Mouse (Mus musculus): Measurements from ENCODE around the gene Mup4.
"Not testable (repeated sequence)": the region's sequence is repeated elsewhere in the genome, so short reads cannot be mapped to it uniquely, and the experiment has no call there.

Mup4 gene

GRCm38 (mm10) chr4:59960610-59961009, at the start of gene Mup4:
Gene Mup4, minus strand, starts transcription at chr4:59960710.
- DNase-seq (ENCODE audit: low spot score in 2 of 2), result no peak

- DNase-seq (ENCODE audit: low spot score in 2 of 2), result not testable (repeated sequence)
Observed at GRCm38 (mm10) chr4:59997894-59998293, 37.4 kb upstream of the Mup4 start.

- no peak for DNase-seq (ENCODE audit: low spot score in 2 of 2)
Observed at GRCm38 (mm10) chr4:59963405-59964344, 3.2 kb upstream of the Mup4 start, which contains the start of gene Mup6. Gene Mup6, plus strand, starts transcription at chr4:59964294.

GRCm38 (mm10) chr4:59937543-59937942, 23.0 kb downstream of the Mup4 start:
- no peak for DNase-seq (ENCODE audit: low spot score in 2 of 2)

GRCm38 (mm10) chr4:59932505-59933281, 27.8 kb downstream of the Mup4 start:
- no peak for DNase-seq (ENCODE audit: low spot score in 2 of 2)

GRCm38 (mm10) chr4:59928347-59928746, 32.2 kb downstream of the Mup4 start:
- DNase-seq (ENCODE audit: low spot score in 2 of 2), result peak; percentile 32 to 57

GRCm38 (mm10) chr4:59927666-59928065, 32.8 kb downstream of the Mup4 start:
- no peak for DNase-seq (ENCODE audit: low spot score in 2 of 2)

GRCm38 (mm10) chr4:59925082-59925481, 35.4 kb downstream of the Mup4 start:
- DNase-seq (ENCODE audit: low spot score in 2 of 2), result no peak

GRCm38 (mm10) chr4:59917966-59918365, 42.5 kb downstream of the Mup4 start:
- DNase-seq (ENCODE audit: low spot score in 2 of 2), result no peak

- DNase-seq (ENCODE audit: low spot score in 2 of 2), result no peak
Observed at GRCm38 (mm10) chr4:59914608-59915403, 45.7 kb downstream of the Mup4 start, which contains the start of gene Slc46a2. Gene Slc46a2, minus strand, starts transcription at chr4:59915056.

GRCm38 (mm10) chr4:59908785-59909184, 51.7 kb downstream of the Mup4 start:
- DNase-seq (ENCODE audit: low spot score in 2 of 2), result no peak

- no peak for DNase-seq (ENCODE audit: low spot score in 2 of 2)
Observed at GRCm38 (mm10) chr4:59907657-59908230, 52.8 kb downstream of the Mup4 start.

GRCm38 (mm10) chr4:59907092-59907491, 53.4 kb downstream of the Mup4 start:
- DNase-seq (ENCODE audit: low spot score in 2 of 2), result no peak

Measured in spleen, postnatal 14 days (tissue).